Mouse (Mus musculus) embryo, embryonic 11.5 days (tissue): ENCODE measurements around the gene Cbx8.

ENCODE experiments used
- DNase-seq: peaks from one replicate; pipeline ENCODE4 v3.0.0-alpha.2; 2012; ENCODE audit warnings: low read depth, low spot score

The Cbx8 gene

GRCm38 (mm10) chr11:119051426-119051825 lies 10.7 kb upstream of the Cbx8 start:
- no peak for DNase-seq

DNA sequence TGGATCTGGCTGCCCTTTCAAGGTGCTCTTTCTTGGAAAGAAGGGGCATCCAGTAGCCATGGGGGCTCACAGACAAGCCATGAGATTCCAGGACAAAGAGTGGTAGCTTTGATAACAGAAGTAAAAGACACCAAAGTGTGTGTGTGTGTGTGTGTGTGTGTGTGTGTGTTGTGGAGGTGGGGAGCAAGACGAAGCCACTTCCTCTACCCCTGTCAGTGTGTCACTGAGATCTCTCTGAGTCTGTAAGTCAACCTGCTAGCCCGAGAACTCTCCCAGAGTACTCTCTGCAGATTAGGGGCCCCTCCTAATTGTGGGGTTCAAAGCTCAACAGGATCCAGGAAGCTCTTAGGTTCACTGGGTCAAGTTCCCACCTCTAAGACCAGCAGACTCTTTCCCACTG lies 9.6 kb upstream of the Cbx8 start:
- DNase-seq, result no peak

- no peak for DNase-seq
Observed at GRCm38 (mm10) chr11:119048133-119048510, 7.4 kb upstream of the Cbx8 start.

DNA sequence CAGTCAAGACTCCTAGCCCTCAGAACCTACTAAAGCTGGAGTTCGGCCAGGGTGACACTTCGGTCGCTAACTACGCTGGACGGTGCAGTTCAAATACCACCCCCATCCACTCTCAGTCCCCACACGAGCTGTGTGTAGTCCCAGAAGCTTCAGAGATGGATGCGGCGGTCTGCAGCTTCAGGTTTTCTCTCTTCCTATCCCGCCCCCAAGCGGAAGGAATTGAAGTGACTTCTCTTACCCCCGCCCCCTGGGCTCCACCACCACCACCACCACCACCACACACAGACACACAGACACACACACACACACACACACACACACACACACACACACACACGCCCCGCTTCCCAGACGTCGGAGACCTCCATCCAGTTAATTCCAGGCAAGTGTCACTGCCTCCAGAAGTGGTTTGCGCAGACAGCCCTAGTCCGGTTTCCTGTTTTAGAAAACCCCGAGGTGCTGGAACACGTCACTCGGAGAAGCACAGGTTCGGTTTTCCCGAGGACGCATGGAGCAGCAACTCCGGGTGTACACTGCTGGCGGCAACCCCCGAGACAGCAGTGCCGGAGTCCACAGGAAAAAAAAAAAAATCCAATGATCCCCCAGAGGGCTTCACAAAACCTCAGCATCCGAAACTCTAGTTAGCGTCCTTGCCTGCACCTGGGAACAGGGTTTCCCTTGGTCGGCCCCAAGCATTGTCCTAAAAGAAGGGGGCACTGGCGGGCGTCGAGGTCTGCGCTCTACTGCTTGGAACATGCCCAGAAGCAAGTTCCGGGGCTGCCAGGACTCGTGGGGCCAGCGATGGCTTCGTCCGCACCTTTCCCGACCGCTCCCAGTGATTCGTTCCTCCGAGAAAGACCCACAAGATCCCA lies 6.7 kb upstream of the Cbx8 start:
- no peak for DNase-seq

- no peak for DNase-seq
Observed at GRCm38 (mm10) chr11:119046601-119047245, 6.0 kb upstream of the Cbx8 start.

- no peak for DNase-seq
Observed at GRCm38 (mm10) chr11:119044551-119045337, 4.0 kb upstream of the Cbx8 start.

DNA sequence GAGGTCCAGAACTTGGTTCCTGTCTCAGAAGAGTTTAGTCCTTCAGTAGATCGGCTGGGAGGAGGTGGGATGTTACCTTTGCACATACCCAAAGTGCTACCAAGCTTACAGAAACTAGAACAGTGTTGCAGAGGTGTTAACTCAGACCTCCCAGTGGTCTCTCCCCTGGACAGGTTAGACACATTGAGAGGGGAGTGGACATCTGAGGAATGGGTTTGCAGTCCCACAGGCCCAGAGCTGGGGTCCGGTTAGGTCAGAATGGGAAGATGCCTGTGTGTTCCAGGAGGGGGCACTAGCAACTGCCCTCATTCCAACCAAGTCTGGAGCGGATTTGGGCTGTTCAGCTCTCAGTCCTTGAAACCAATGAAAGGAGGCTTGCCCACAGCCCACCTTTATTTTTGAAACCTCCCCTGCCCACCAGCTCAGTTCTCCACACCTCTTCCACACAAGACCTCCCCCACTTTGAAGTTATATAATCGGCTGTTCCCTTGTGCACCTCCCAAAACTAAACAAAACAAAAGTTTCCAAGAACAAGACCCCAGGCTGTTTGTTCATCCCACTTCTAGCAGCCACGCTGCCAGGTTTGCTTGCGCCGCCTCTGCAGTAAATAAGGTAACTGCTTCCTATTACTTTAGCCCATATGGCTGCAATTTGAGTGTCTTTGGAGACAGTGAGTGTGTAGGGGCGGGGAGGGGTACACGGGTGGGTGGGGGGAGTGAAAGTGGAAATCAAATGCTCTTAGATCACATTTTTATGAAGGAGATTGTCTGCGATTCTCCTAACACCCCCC lies 3.2 kb upstream of the Cbx8 start:
- DNase-seq, result no peak

- no peak for DNase-seq
Observed at GRCm38 (mm10) chr11:119043273-119043540, 2.4 kb upstream of the Cbx8 start.

DNA sequence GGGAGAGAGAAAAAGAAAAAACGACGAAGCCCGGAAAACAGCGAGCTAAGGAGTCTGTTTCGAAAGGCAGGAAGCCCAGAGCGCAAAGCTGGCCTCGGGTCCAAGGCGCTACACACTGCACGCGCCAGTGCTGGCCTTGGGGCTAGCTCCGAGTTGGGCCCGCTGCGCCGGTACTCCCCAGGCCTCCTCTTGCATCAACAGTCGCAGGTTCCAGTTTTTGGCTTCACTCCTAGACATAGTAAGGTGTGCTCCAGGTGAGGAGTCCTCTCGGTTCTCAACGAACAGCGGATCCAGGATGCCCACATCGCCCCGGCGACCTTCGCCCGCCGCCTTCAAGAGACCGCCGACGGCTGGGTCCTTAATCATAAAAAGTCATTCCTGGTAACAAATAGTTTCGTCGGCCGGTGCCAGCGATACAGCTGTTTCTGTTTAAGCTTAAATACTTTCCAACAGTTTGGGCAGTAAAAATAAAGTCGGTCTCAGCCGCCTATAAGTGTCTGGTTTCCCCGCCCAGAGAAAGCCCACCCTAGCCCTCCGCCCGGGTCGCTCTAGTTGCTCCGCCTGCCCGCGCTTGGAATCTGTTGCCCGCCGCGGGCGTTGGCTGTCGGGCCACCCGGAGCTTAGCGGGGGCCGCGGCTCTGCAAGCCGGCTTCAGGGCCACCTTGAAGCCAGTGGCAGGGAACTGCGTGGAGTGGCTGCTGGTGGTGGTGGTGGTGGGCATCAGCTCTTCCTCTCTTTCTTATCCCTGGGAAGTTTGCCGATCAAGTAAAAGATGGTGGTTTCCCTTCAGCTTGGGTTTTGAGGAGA lies 1.9 kb upstream of the Cbx8 start:
- no peak for DNase-seq

DNA sequence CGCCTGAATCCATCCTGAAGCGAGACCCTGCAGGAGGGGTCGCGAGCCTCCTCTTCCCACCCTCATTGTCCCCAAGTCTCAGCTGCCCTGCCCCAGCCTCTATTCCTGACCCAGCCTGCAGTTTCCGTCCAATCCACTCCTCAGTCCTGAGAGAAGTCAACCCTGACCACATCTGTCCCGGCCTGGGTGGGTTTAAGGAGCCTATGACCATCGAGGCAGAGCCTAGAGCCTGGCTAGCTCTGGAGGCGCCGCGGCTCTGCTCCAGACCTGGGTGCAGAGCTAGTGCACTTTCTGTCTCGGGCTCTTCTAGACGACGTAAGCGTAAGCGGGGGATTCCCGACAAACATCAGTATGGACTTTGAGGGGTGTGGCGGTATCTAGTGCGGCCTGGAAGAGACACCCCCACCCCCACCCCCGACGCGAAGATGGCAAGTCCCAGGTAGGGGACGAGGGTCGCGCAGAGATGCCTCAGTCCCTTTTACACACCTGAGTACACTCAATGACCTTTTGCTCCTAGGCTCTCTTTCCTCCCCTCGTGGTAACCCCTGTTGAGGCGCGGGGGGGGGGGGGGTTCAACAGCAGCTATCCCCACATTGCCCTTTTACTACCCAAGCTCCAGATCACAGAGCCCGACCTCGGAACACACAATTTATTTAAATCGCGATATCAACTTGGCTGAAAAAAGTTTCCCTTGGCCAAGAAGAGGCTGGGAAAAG lies 1.1 kb upstream of the Cbx8 start:
- no peak for DNase-seq

- DNase-seq, result no peak
Observed at GRCm38 (mm10) chr11:119041325-119041716, 552 bp upstream of the Cbx8 start.

- no peak for DNase-seq
Observed at GRCm38 (mm10) chr11:119039732-119040512, 847 bp downstream of the Cbx8 start.

GRCm38 (mm10) chr11:119038744-119039484 lies 1.9 kb downstream of the Cbx8 start:
- DNase-seq, result no peak

DNA sequence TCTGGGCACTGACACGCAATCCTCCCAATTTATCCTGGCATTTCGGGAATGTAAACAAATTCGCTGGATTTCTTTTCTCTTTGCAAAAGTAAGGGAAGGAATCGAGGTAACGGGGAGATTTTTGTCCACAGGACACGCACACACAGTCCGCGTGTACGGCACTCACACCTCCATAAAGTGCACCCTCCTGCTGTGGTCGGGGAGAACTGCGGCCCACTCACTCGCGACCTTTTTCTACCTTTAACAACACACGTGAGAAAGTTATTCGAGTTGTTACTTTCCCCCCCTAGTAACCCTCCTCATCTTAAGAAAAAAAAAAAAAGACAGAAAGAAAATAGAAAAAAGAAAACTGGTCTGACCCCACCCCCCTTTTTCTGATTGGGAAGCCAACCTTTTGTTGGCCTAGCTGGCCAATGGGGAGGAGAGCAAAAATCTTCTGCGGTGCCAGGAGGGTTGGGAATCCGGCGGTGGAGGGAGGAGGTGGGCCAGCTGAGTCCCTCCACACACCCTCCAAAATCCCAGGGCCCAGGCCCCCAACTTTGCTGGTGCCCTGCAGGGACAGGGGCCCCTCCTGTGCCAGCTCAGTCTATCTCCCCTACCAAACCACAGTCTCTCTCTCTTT lies 2.9 kb downstream of the Cbx8 start:
- no peak for DNase-seq

DNA sequence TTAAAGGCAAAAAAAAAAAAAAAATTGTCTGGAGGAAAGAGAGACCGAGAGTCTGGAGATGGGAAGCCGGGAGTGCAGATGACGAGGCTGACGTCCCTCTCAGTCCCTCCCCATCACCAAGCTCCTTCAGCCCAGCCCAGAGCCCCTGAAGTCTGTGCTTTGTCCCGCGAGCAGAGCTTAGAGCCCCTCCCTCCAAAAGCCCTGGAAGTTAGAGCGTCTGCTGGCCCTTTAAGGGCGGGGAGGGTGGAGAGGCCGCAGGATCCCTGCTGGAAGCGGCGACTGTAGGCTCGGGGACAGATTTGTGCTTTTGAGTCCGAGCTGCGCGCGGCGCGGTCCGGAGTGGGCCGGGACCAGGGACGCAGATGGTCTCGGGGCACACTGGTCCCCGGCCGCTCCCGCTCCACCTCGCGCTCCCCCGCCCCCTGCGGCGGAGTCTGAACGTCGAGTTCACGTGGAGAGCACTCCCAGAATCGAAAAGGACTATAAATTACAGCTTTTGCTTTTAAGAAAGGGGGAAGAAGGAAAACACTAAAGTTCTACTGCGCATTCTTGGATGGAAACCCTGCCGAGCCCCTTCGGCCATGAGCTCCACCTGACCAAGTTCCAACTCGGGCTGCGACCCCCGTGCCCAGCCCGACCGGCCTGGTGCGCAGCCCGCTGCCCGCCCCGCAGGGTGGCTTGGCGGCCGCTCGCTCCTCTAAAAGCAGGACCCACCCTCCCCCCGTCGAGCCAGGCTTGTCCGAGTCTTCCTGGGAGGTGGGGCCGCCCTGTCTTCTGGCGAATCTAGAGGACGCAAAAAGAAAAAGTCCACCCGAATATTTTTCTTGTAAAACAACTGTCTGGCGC lies 3.6 kb downstream of the Cbx8 start:
- DNase-seq, result no peak

GRCm38 (mm10) chr11:119036447-119036846 lies 4.3 kb downstream of the Cbx8 start:
- no peak for DNase-seq

DNA sequence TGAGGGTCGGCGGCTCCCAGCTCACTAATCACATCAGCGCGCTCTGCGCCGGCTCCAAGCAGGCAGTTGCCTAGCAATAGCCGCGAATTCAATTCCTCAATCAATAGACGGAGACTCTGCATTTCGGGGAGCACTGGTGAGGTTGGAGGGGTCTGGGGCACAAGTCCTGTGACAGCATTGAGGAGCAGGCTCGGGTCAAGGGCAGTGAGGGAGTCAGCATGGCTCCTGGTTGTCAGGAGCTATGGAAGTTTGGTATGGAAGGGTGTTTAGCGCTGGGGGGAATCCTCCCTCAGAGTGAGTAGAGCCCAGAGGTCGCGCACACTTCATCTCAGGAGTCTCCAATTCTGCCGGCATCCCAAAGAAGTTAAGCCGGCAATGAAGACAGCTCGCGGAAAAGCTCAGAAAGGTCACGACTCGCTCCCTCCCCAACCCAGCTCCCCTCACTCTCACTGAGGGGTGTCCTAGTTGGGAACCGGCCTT lies 5.0 kb downstream of the Cbx8 start:
- DNase-seq, result no peak
